Mouse (Mus musculus) olfactory bulb, adult 2 months (tissue): ENCODE data around the gene Gucd1.

Experiments
- CTCF ChIP-seq: fragments of 200-500 bp; IDR thresholded peaks from 2 replicates; pipeline ENCODE4 v1.5.1; 2012; ENCODE audit warnings: low read depth, mild to moderate bottlenecking, low read length, moderate library complexity; ENCODE audit not compliant: insufficient read depth
- POLR2A ChIP-seq: fragments of 200-500 bp; IDR thresholded peaks from 2 replicates; pipeline ENCODE4 v1.6.1; 2012; ENCODE audit warnings: mild to moderate bottlenecking, low read depth, low read length, moderate library complexity; ENCODE audit not compliant: insufficient read depth

DNA sequence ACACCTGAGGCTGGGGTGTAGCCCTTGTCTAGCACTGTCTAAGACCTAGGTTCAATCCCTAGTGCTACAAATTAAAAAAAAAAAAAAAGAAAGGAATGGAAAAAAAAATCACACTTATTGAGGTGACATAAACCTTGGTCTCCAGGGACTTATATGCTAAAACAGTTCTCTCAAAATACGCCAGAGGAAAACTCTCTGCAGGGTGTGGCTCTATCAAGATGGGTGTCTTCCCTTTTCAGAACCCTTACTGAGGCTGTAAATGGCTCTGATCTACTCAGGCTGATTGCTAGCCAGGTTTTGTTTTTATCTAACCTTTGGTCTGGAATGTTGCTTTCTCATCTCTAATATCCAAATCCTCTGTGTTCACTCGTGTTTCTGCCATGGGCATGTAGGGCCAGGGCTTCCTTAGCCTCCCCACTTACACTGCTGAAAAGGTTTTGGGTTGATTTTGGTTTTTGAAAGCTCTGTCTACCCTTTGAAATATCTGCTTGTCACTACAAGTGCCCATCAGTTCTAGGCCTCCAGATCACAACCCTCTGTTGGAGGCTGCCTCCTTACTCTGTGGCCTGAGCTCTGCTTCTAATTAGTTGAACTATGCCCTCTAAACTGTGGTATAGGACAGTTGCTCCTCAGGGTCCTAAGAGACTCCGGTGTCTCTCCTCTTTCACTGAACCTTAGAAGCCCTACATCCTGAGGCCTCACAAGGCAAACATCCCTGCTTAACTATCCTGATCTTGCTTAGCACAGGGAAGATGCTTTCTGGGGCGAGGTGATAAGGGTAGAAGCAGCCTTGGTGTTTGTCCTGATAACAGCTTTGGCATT, 2.3 kb downstream of the Gucd1 start:
- TF ChIP-seq CTCF: no peak
- no peak for TF ChIP-seq POLR2A
